Mouse (Mus musculus) bone marrow macrophage, adult 2 months (primary cell): ENCODE results near the gene Bach2.

ENCODE experiments used
- CTCF ChIP-seq: IDR thresholded peaks from 2 replicates; pipeline ENCODE4 v1.5.1; 2012; ENCODE audit warnings: low read depth, mild to moderate bottlenecking, low read length, moderate library complexity
- POLR2A ChIP-seq: IDR thresholded peaks from 2 replicates; pipeline ENCODE4 v1.6.1; 2012; ENCODE audit warnings: mild to moderate bottlenecking, low read depth, low read length, borderline replicate concordance

GRCm38 (mm10) chr4:32293686-32294265 is 55.2 kb downstream of the Bach2 start:
- no peak for TF ChIP-seq CTCF
- TF ChIP-seq POLR2A: no peak
